Mouse (Mus musculus) intestine, embryonic 15.5 days (tissue): ENCODE data around the gene Gstt3. TPM values are rescaled to one million over a fixed set of nuclear protein-coding genes. Genes with fewer than 3 reads are reported as not detected.
A peak's percentile ranks its signal among the peaks of the same experiment; 100 is the strongest.
"Not testable (repeated sequence)": the region's sequence is repeated elsewhere in the genome, so short reads cannot be mapped to it uniquely, and the experiment has no call there.

ENCODE experiments used
- ATAC-seq: fragments of 200-750 bp; cut with Nextera tagmentation; 2 replicates; pipeline ENCODE4 v1.8.0; 2017; ENCODE audit warnings: moderate TSS enrichment, moderate library complexity
- H3K27ac ChIP-seq: fragments of 300-500 bp; sonication (generic); 2 replicates; pipeline ENCODE4 v1.5.1; 2015; ENCODE audit warnings: mild to moderate bottlenecking, inconsistent platforms
- H3K27me3 ChIP-seq: fragments of 300-500 bp; sonication (generic); replicated peaks from 2 replicates; pipeline ENCODE4 v1.6.1; 2015; ENCODE audit warnings: inconsistent platforms
- H3K36me3 ChIP-seq: fragments of 300-500 bp; sonication (generic); 2 replicates; pipeline ENCODE4 v1.6.1; 2015; ENCODE audit warnings: inconsistent platforms
- H3K4me1 ChIP-seq: fragments of 300-500 bp; sonication (generic); replicated peaks from 2 replicates; pipeline ENCODE4 v1.6.1; 2015; ENCODE audit warnings: inconsistent platforms
- H3K4me2 ChIP-seq: fragments of 300-500 bp; sonication (generic); replicated peaks from 2 replicates; pipeline ENCODE4 v1.6.1; 2015; ENCODE audit warnings: mild to moderate bottlenecking, inconsistent platforms
- H3K4me3 ChIP-seq: fragments of 300-500 bp; sonication (generic); replicated peaks from 2 replicates; pipeline ENCODE4 v1.5.1; 2015; ENCODE audit warnings: inconsistent platforms
- H3K9ac ChIP-seq: fragments of 300-500 bp; sonication (generic); 2 replicates; pipeline ENCODE4 v1.6.1; 2015; ENCODE audit warnings: inconsistent platforms
- H3K9me3 ChIP-seq: fragments of 300-500 bp; sonication (generic); 2 replicates; pipeline ENCODE4 v1.6.1; 2016; ENCODE audit warnings: inconsistent platforms
- WGBS: fragments of 180-500 bp; shearing (Covaris S2); methylation state at CpG from one replicate; pipeline ENCODE4 v1.1.7; 2015; 5-methylcytosine and 5-hydroxymethylcytosine counted together
- polyA plus RNA-seq: library from polyadenylated mRNA; unstranded; fragments of >200 nt; fragmentation: Nextera tagmentation; extraction: Ambion mirVana; gene quantifications from 2 replicates; pipeline ENCODE4 v1.2.1, GENCODE M21; 2015

Gstt3 gene
- polyA plus RNA-seq, 1 experiment from 2014 or later = 38.7 TPM

DNA sequence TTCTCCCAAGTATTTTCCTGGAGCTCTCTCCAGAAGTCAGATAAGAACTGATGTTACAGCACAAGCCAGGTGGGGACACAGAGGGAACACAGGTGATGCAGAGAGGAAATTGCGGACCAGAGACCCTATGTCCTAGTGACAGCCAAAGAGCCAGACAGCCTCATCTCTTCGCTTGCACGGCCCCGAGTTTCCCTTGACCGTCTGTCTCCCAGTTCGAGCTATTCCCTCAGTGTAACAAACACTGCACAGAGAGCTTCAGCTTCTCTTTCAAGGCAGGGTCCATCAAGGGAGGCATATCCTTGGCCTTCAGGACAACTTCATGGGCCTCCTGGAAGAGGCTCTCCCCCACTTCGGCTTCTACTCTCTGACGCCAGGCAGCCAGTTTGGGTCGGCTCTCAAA is 6.6 kb downstream of the Gstt3 start:
- H3K36me3 ChIP-seq = no peaks in the 10 kb centered on the region
- WGBS = 90% methylated on average over 9 of the region's 9 CpGs
- ATAC-seq = no peak
- no peak overlapping the region for H3K9ac ChIP-seq
- H3K27ac ChIP-seq = no peak overlapping the region
- no peak overlapping the region for H3K4me3 ChIP-seq
- peaks cover 11% of the 10 kb centered on the region for H3K4me1 ChIP-seq
- no peak overlapping the region for H3K4me2 ChIP-seq
- no peaks in the 10 kb centered on the region for H3K27me3 ChIP-seq
- no peaks in the 10 kb centered on the region for H3K9me3 ChIP-seq

DNA sequence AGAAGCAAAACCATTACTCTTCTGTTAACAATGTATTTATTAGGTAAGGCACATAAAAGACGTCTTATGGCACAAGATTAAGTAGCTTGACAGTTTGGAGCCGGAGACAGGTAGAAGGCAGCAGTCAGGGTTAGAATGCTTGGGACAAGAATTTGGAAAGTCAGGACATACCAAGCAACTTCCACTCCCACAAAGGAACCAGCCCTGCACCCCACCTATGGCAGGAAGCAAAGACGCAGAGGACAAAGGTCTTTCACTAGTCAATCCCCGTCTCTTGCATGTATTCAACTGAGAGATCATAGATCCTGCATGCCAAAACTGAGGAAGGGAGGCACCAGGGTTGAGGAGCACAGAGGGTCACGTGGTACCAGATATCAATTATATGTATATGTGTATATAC is 7.1 kb downstream of the Gstt3 start:
- H3K27ac ChIP-seq = no peak overlapping the region
- H3K4me2 ChIP-seq = no peak overlapping the region
- no peak overlapping the region for H3K9ac ChIP-seq
- H3K36me3 ChIP-seq = no peaks in the 10 kb centered on the region
- H3K4me3 ChIP-seq = no peak overlapping the region
- 87% methylated on average over 5 of the region's 5 CpGs for WGBS
- no peak for ATAC-seq
- H3K4me1 ChIP-seq = peaks cover 11% of the 10 kb centered on the region
- no peaks in the 10 kb centered on the region for H3K9me3 ChIP-seq
- no peaks in the 10 kb centered on the region for H3K27me3 ChIP-seq

DNA sequence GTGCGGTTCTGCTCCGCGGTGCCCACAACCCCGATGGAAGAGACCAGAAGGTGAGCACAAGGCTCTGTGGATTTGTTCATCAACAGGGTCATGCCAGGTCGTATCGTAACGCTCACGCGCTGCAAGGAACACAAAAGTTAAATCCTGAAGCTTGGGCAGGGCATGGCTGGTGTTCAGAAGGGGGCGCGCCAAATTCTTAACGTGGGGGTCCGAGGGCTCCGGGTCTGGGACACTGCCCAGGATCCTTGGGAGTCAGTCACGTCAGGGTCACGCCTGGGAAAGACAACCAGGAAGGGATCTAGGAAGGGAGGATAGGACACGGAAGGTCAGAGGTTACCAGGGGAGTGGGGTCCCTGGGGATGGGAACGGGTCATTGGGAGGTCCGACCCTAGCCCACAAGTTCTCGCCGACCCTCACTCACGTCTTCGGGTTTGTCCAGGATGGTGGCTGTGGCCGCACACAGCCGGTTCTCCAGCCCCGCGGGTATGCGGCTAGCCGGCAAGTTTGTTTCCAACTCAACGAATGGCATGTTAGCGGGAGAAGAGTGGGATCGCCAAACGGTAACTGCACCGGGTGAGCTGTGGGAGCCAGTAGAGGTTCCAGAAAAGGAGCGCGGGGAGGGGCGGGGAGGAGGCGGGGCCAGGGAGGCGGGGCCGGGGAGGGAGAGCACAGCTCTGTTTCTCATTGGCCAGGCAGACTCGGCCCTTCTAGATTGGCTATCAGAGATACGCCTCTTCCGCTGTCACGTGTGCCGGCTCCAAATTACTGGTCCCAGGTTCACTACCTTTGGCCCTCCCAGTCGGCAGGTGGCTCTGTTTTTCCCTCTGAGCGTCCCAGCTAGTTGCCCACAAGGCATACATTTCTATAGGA is 8.2 kb downstream of the Gstt3 start, which contains the start of gene Ddt:
Ddt (minus strand) TSS at position 620 of the 870 bp plus-strand sequence.
- Histone ChIP-seq H3K27me3 (no peaks in the 10 kb centered on the region), H3K4me2 (peak within 1 kb of the TSS; percentile 97), H3K36me3 (no peaks in the 10 kb centered on the region), H3K27ac (peak within 1 kb of the TSS; percentile 48; the same call in 1 of the 2 replicates), H3K4me1 (peaks cover 11% of the 10 kb centered on the region), H3K9ac (peak within 1 kb of the TSS; percentile 67), H3K9me3 (no peaks in the 10 kb centered on the region), H3K4me3 (peak within 1 kb of the TSS; percentile 65)
- under 1% methylated on average over 47 of the region's 47 CpGs for WGBS
- ATAC-seq = peak; percentile 97

DNA sequence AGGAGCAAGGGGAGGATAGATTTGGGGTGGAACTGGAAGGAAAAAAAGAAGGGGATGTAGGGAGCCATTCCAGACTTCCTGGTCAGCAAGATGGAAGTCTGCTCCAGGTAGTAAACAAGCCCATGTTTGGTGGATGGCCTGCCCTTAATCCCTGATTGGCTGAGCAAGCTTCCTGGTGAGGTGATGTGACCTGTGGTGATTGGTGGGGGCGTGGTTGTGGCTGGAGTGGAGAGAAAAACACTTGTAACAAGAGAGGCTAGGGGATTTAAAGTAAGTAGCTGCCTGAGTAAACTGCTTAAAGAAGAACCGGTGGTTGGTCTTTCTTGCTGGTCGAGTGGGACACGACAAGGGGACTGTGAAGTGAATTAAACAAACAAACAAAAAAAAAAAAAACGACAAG is 13.5 kb downstream of the Gstt3 start:
- H3K9me3 ChIP-seq, H3K27me3 ChIP-seq, H3K4me2 ChIP-seq, ATAC-seq, H3K36me3 ChIP-seq, H3K27ac ChIP-seq, H3K9ac ChIP-seq, H3K4me3 ChIP-seq: not testable (repeated sequence)
- peaks cover 13% of the 10 kb centered on the region for H3K4me1 ChIP-seq
- 32% methylated on average over 5 of the region's 5 CpGs for WGBS

DNA sequence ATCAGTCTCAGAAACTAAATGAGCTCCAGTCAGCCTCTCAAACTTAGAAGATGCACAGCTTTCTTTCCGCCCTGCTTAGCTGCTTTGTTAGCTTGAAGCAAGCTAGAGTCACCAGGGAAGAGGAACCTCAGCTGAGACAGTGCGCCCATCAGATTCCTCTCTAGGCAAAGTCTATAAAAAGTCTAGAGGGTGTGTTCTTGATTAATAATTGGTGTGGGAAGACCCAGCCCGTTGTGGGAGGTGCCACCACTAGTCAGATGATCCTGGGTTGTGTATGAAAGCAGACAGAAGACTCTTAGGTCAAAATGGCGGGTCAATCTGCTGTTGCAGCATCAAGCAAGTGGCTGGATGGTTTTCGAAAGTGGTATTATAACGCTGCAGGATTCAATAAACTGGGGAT is 14.4 kb downstream of the Gstt3 start:
- Histone ChIP-seq H3K9me3 (no peaks in the 10 kb centered on the region), H3K9ac (no peak overlapping the region), H3K27me3 (no peaks in the 10 kb centered on the region), H3K4me3 (no peak overlapping the region), H3K36me3 (no peaks in the 10 kb centered on the region), H3K4me2 (no peak overlapping the region), H3K4me1 (peaks cover 7% of the 10 kb centered on the region), H3K27ac (no peak overlapping the region)
- 81% methylated on average over 6 of the region's 6 CpGs for WGBS
- no peak for ATAC-seq

DNA sequence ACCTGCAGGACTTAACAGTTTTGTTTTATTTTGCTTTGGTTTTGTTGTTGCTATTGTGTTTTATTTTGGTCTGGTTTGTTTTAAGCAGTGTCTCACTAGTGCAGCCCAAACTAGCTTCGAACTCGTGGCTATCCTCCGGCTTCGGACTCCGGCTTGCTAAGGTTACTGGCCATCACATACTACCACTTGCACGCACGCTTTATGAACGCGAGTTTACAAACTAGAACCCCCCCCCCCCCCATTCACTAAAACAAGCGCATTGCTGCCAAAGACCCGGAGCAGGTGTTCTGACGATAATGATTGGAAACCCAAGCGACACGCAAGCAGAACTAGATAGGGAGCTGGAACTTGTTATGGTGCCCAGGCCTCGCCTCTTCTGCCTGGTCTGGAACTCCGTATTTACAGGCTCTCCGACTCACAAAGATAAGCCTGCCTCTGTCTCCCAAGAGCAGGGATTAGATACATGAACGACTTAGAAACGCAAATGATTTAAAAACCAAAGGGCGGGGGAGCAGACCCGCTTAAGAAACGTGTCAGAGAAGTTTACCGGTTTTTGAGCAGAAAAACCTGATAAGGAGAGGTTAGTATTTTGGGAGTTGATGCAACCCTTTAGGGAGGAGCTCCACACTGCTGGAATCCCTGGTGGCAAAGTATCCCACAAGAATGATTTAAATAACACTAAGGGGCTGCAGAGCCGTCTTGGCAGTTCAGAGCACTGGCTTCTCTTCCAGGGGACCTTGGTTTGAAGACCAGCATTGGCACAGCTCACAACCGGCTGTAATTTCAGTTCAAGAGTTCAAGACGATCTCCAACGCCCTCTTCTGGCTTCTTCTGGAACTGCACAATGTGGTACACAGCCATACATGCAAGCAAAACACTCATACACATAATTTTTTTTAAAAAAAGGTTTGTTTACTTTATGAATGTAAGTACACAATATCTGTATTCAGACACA is 16.4 kb downstream of the Gstt3 start:
- H3K27ac ChIP-seq = peak overlapping the region; percentile 28; the same call in 1 of the 2 replicates
- peak overlapping the region; percentile 66 for H3K9ac ChIP-seq
- no peaks in the 10 kb centered on the region for H3K9me3 ChIP-seq
- H3K4me1 ChIP-seq = peaks cover 7% of the 10 kb centered on the region
- WGBS = under 1% methylated on average over 27 of the region's 27 CpGs
- ATAC-seq = peak; percentile 61
- H3K36me3 ChIP-seq = no peaks in the 10 kb centered on the region
- peak overlapping the region; percentile 64 for H3K4me2 ChIP-seq
- no peaks in the 10 kb centered on the region for H3K27me3 ChIP-seq
- H3K4me3 ChIP-seq = peak overlapping the region; percentile 74

DNA sequence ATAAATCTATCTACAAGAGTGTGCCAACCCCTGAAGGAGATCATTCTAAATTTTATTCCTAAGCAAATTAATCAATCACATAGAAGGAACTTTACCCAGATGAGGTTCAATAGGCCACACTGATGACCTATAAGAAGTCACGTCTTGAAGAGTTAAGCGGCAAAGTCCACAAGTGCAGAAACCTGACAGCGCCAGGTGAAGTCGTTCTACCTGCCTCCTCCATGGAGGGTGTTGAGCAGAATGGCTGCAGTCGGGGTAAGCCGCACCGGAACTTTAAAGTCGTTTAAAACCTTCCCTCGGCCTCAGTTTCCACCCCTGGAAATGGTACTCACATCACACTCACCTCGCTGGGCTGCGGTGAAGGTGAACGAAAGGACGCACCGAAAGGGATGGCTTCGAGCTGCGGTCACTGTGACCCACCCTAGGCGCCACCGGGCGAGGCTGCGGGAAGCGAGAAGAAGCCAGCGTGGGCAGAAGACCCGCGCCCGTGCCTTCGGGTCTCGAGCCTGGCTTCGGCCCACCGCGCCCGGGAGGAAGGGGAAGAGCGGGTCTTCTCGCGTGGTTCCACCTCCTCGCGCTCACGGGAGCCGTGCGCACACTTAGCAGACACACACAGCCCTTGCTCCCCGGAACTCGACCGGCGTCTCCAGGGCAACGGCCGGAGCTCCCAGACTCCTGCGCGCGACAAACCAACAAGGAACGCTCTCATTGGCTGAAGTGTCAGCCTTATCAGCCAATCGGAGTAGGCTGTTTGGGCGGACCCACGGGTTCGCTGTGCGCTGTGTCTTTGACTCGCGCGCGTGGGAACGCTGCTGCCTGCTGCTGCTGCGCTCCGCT is 17.3 kb downstream of the Gstt3 start, which contains the start of gene Cabin1:
Cabin1 (minus strand) TSS at position 660 of the 837 bp plus-strand sequence.
- no peaks in the 10 kb centered on the region for H3K27me3 ChIP-seq
- peak within 1 kb of the TSS; percentile 29 for H3K27ac ChIP-seq
- H3K9me3 ChIP-seq = no peaks in the 10 kb centered on the region
- H3K4me2 ChIP-seq = peak within 1 kb of the TSS; percentile 64
- H3K9ac ChIP-seq = peak within 1 kb of the TSS; percentile 66
- peak within 1 kb of the TSS; percentile 74 for H3K4me3 ChIP-seq
- under 1% methylated on average over 61 of the region's 61 CpGs for WGBS
- H3K4me1 ChIP-seq = peaks cover 7% of the 10 kb centered on the region
- peak; percentile 99 for ATAC-seq
- H3K36me3 ChIP-seq = no peaks in the 10 kb centered on the region

DNA sequence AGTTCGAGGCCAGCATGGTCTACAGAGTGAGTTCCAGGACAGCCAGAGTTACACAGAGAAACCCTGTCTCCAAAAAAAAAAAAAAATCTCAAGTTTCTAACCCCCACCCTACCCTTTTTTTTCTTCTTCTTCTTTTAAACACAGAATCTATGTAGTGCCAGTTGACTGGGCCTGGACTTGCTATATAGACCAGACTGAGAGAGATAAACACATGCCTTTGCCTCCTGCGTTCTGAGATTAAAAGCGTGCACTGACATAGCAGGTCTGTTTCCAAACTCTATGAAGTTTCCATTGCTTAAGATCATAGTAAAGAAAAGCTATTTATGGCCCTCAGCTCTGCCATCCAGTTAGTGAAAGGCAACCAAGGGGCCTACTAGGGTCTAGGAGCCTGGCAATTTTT is 18.8 kb downstream of the Gstt3 start:
- H3K4me1 ChIP-seq = peaks cover 7% of the 10 kb centered on the region
- no peaks in the 10 kb centered on the region for H3K27me3 ChIP-seq
- H3K4me2 ChIP-seq = no peak overlapping the region
- ATAC-seq = no peak
- H3K27ac ChIP-seq = no peak overlapping the region
- 87% methylated on average over 3 of the region's 3 CpGs for WGBS
- H3K9me3 ChIP-seq = no peaks in the 10 kb centered on the region
- peaks cover 4% of the 10 kb centered on the region; the same call in 1 of the 2 replicates for H3K36me3 ChIP-seq
- H3K4me3 ChIP-seq = no peak overlapping the region
- no peak overlapping the region for H3K9ac ChIP-seq

DNA sequence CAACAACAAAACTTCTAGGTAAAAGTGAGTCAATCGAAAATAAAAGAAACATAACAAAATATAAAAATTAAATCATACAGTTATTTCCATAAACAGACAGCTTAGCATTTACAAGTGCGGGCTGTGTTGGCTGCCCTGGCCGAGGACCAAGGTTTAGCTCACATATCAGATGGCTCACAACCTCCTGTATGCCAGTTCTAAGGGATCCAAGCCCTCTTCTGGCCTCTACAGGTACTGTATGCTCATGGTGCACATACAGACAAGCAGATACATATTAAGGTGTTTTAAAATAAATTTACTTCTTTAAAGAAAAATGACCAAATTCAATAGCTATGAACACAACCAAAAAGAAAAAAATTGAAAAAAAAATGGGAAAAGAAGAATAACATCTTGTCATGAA is 20.9 kb downstream of the Gstt3 start:
- H3K4me2 ChIP-seq = no peak overlapping the region
- no peaks in the 10 kb centered on the region for H3K9me3 ChIP-seq
- peaks cover 7% of the 10 kb centered on the region for H3K4me1 ChIP-seq
- H3K27me3 ChIP-seq = no peaks in the 10 kb centered on the region
- peaks cover 4% of the 10 kb centered on the region; the same call in 1 of the 2 replicates for H3K36me3 ChIP-seq
- H3K9ac ChIP-seq = no peak overlapping the region
- no peak for ATAC-seq
- 94% methylated on average over 3 of the region's 3 CpGs for WGBS
- no peak overlapping the region for H3K4me3 ChIP-seq
- no peak overlapping the region for H3K27ac ChIP-seq

DNA sequence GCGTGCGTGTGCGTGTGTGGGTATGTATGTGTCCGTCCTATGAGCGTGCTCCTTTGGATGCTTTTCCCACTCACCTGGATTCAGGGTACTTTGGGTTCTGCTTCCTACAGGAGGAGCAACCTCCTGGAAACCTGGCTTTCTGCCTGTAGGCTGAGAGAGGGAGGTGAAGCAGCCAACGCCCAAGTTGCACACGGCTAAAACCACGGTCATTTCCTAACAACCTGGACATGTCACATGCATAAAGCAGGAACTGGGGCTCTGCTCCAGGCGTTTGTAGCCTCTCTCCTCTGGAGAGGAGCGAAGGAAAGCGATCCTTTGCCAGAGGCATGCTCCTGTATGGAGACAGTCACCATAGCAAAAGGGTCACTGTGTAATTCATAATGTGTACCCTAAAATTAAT is 24.5 kb downstream of the Gstt3 start:
- H3K9ac ChIP-seq = no peak overlapping the region
- no peaks in the 10 kb centered on the region for H3K4me1 ChIP-seq
- no peak overlapping the region for H3K4me3 ChIP-seq
- no peaks in the 10 kb centered on the region for H3K27me3 ChIP-seq
- H3K4me2 ChIP-seq = no peak overlapping the region
- ATAC-seq = no peak
- H3K27ac ChIP-seq = no peak overlapping the region
- peaks cover 13% of the 10 kb centered on the region for H3K36me3 ChIP-seq
- 88% methylated on average over 11 of the region's 11 CpGs for WGBS
- no peaks in the 10 kb centered on the region for H3K9me3 ChIP-seq

DNA sequence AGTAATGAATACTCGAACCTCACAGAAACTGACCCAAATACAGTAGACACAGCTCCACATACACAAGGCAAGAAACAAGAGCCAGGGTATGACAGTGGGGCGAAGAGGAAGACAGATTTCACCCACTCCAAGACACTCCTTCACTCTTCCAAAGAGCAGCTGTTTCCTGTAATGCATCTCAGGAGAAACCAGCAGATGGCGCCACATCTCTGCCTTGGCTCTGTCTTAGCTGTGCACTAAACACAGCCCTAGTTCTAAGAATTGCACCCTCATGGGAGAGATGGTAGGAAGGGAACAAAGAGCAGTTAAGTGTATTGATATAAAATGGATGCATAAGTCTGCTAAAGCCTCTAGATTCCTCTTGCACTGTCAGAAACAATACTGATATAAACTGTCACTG is 37.2 kb downstream of the Gstt3 start:
- Histone ChIP-seq H3K9me3 (no peaks in the 10 kb centered on the region), H3K27me3 (no peaks in the 10 kb centered on the region), H3K4me3 (no peak overlapping the region), H3K36me3 (peaks cover 45% of the 10 kb centered on the region), H3K27ac (no peak overlapping the region), H3K4me1 (no peaks in the 10 kb centered on the region), H3K9ac (no peak overlapping the region), H3K4me2 (no peak overlapping the region)
- 35% methylated on average over 3 of the region's 3 CpGs for WGBS
- ATAC-seq = peak; percentile 89
